In genomic region chr10:81601396-81601905, GRCm38 (mm10) we compare ENCODE assay signal across 8 mouse cellular contexts. TPM values are rescaled to one million over a fixed set of nuclear protein-coding genes. Genes with fewer than 3 reads are reported as not detected.
A peak's percentile ranks its signal among the peaks of the same experiment; 100 is the strongest.
DNase-seq lines count a peak whose midpoint lies in the region; ATAC-seq lines count a peak whose summit lies in the region.

No protein-coding gene starts in this region.

- H3K36me3 ChIP-seq in kidney, embryonic 15.5 days = no peaks in the 10 kb centered on the region
- H3K36me3 ChIP-seq in embryonic facial prominence, embryonic 10.5 days (replicated peaks) = no peaks in the 10 kb centered on the region
- H3K36me3 ChIP-seq in hindbrain, embryonic 16.5 days (ENCODE audit: control insufficient read depth, insufficient read depth, low read length) = no peaks in the 10 kb centered on the region
- H3K36me3 ChIP-seq in midbrain, embryonic 15.5 days (replicated peaks) = no peaks in the 10 kb centered on the region

- peaks cover 83% of the 10 kb centered on the region for H3K4me1 ChIP-seq in kidney, embryonic 15.5 days
- peaks cover 78% of the 10 kb centered on the region for H3K4me1 ChIP-seq in embryonic facial prominence, embryonic 10.5 days
- H3K4me1 ChIP-seq in hindbrain, embryonic 16.5 days (ENCODE audit: control insufficient read depth, insufficient read depth, low read depth, low read length) = peaks cover 33% of the 10 kb centered on the region
- peaks cover 58% of the 10 kb centered on the region for H3K4me1 ChIP-seq in midbrain, embryonic 15.5 days

- 17% methylated on average over 7 of the region's 7 CpGs for WGBS in kidney, embryonic 15.5 days
- 14% methylated on average over 7 of the region's 7 CpGs for WGBS in embryonic facial prominence, embryonic 10.5 days
- 25% methylated on average over 7 of the region's 7 CpGs for WGBS in hindbrain, embryonic 16.5 days
- 11% methylated on average over 7 of the region's 7 CpGs for WGBS in midbrain, embryonic 15.5 days

- peak overlapping the region; percentile 82 for H3K27ac ChIP-seq in kidney, embryonic 15.5 days
- peak overlapping the region; percentile 75 for H3K27ac ChIP-seq in embryonic facial prominence, embryonic 10.5 days (replicated peaks)
- H3K27ac ChIP-seq in hindbrain, embryonic 16.5 days (ENCODE audit: low read depth, low read length) = no peak overlapping the region
- H3K27ac ChIP-seq in midbrain, embryonic 15.5 days = no peak overlapping the region

- peak overlapping the region; percentile 30 for H3K4me3 ChIP-seq in kidney, embryonic 15.5 days (replicated peaks)
- peak overlapping the region; percentile 46 for H3K4me3 ChIP-seq in embryonic facial prominence, embryonic 10.5 days
- H3K4me3 ChIP-seq in hindbrain, embryonic 16.5 days (ENCODE audit: low read length) = peak overlapping the region; percentile 35; the same call in 1 of the 2 replicates
- no peak overlapping the region for H3K4me3 ChIP-seq in midbrain, embryonic 15.5 days

- H3K4me2 ChIP-seq in kidney, embryonic 15.5 days = peak overlapping the region; percentile 57
- peak overlapping the region; percentile 72 for H3K4me2 ChIP-seq in hindbrain, embryonic 16.5 days (ENCODE audit: low read length)
- peak overlapping the region; percentile 62 for H3K4me2 ChIP-seq in midbrain, embryonic 15.5 days

- no peak; the same call in 1 of the 2 replicates for ATAC-seq in kidney, embryonic 15.5 days (replicated peaks; ENCODE audit: low FRiP score)
- ATAC-seq in hindbrain, embryonic 16.5 days = no peak
- no peak for ATAC-seq in midbrain, embryonic 15.5 days (replicated peaks)

- H3K9me3 ChIP-seq in kidney, embryonic 15.5 days (replicated peaks) = no peaks in the 10 kb centered on the region
- H3K9me3 ChIP-seq in embryonic facial prominence, embryonic 10.5 days = no peaks in the 10 kb centered on the region
- no peaks in the 10 kb centered on the region for H3K9me3 ChIP-seq in hindbrain, embryonic 16.5 days (ENCODE audit: control insufficient read depth, low read length)
- H3K9me3 ChIP-seq in midbrain, embryonic 15.5 days = no peaks in the 10 kb centered on the region

- intact Hi-C loops in left cerebral cortex, postnatal 4 days (cut with DNase I) = loop anchor here (5.0 kb wide), 1 partner anchor 99 kb away; the partner anchor contains the start of gene S1pr4

- no peak for DNase-seq in kidney, postnatal 10 days
- DNase-seq in embryonic facial prominence, embryonic 10.5 days (ENCODE audit: low spot score) = no peak
- no peak for DNase-seq in left cerebral cortex, postnatal 4 days
- no peak for DNase-seq in layer of hippocampus, adult 18-20 months (ENCODE audit: low spot score in 2 of 2)
- no peak for DNase-seq in spleen, postnatal 36 days (ENCODE audit: low spot score in 2 of 2)

- no peaks in the 10 kb centered on the region for H3K27me3 ChIP-seq in kidney, embryonic 15.5 days
- peaks cover 52% of the 10 kb centered on the region for H3K27me3 ChIP-seq in embryonic facial prominence, embryonic 10.5 days (replicated peaks; ENCODE audit: low read depth, poor library complexity, severe bottlenecking)
- H3K27me3 ChIP-seq in hindbrain, embryonic 16.5 days (replicated peaks; ENCODE audit: control insufficient read depth, insufficient read depth, low read length) = peaks cover 4% of the 10 kb centered on the region
- peaks cover 18% of the 10 kb centered on the region; the same call in 1 of the 2 replicates for H3K27me3 ChIP-seq in midbrain, embryonic 15.5 days (replicated peaks)

- H3K9ac ChIP-seq in kidney, embryonic 15.5 days = no peak overlapping the region
- no peak overlapping the region for H3K9ac ChIP-seq in hindbrain, embryonic 16.5 days (ENCODE audit: low read depth, low read length)
- H3K9ac ChIP-seq in midbrain, embryonic 15.5 days = no peak overlapping the region

RNA-seq across cellular contexts. Expression of gene Tle6, which starts 0.6 kb away (rescaled TPM):
- polyA plus RNA-seq in kidney, embryonic 15.5 days (2015; fragmentation: Nextera tagmentation; extraction: Ambion mirVana) = 15.6 and 16.8 TPM in 2 replicates
- polyA plus RNA-seq in embryonic facial prominence, embryonic 10.5 days (2016; fragmentation: Nextera tagmentation; extraction: Ambion mirVana) = 7.1 and 8.2 TPM in 2 replicates
- polyA plus RNA-seq in hindbrain, embryonic 16.5 days (2015; fragmentation: Nextera tagmentation; extraction: Ambion mirVana) = 9.0 and 9.2 TPM in 2 replicates
- polyA plus RNA-seq in midbrain, embryonic 15.5 days (2015; fragmentation: Nextera tagmentation; extraction: Ambion mirVana) = 6.7 and 8.0 TPM in 2 replicates
- total RNA-seq in left cerebral cortex, postnatal 4 days (2021) = 1 to 10 TPM; 2.2 to 3.2 TPM
- 1 to 10 TPM; 2.6 to 4.1 TPM for total RNA-seq in layer of hippocampus, adult 18-20 months (2021)

RNA-seq across cellular contexts. Expression of gene BC025920, which starts 4.6 kb away (rescaled TPM):
- polyA plus RNA-seq in kidney, embryonic 15.5 days (2015; fragmentation: Nextera tagmentation; extraction: Ambion mirVana) = 0.62 and 0.84 TPM in 2 replicates
- 1.5 and 2.1 TPM in 2 replicates for polyA plus RNA-seq in embryonic facial prominence, embryonic 10.5 days (2016; fragmentation: Nextera tagmentation; extraction: Ambion mirVana)
- polyA plus RNA-seq in hindbrain, embryonic 16.5 days (2015; fragmentation: Nextera tagmentation; extraction: Ambion mirVana) = 1.6 and 2.3 TPM in 2 replicates
- polyA plus RNA-seq in midbrain, embryonic 15.5 days (2015; fragmentation: Nextera tagmentation; extraction: Ambion mirVana) = 1.8 and 2.0 TPM in 2 replicates
- total RNA-seq in left cerebral cortex, postnatal 4 days (2021) = 1 to 10 TPM; 2.5 to 2.7 TPM
- 1 to 10 TPM; 3.6 to 3.8 TPM for total RNA-seq in layer of hippocampus, adult 18-20 months (2021)

RNA-seq across cellular contexts. Expression of gene Sirt6, which starts 26.1 kb away (rescaled TPM):
- 40.0 and 42.8 TPM in 2 replicates for polyA plus RNA-seq in kidney, embryonic 15.5 days (2015; fragmentation: Nextera tagmentation; extraction: Ambion mirVana)
- polyA plus RNA-seq in embryonic facial prominence, embryonic 10.5 days (2016; fragmentation: Nextera tagmentation; extraction: Ambion mirVana) = 55.1 and 59.2 TPM in 2 replicates
- 35.8 and 46.0 TPM in 2 replicates for polyA plus RNA-seq in hindbrain, embryonic 16.5 days (2015; fragmentation: Nextera tagmentation; extraction: Ambion mirVana)
- 60.1 and 60.4 TPM in 2 replicates for polyA plus RNA-seq in midbrain, embryonic 15.5 days (2015; fragmentation: Nextera tagmentation; extraction: Ambion mirVana)
- 10 to 100 TPM; 37.4 to 38.1 TPM for total RNA-seq in left cerebral cortex, postnatal 4 days (2021)
- 10 to 100 TPM; 24.8 to 26.7 TPM for total RNA-seq in layer of hippocampus, adult 18-20 months (2021)

RNA-seq across cellular contexts. Expression of gene Ankrd24, which starts 26.9 kb away (rescaled TPM):
- 15.2 and 17.3 TPM in 2 replicates for polyA plus RNA-seq in kidney, embryonic 15.5 days (2015; fragmentation: Nextera tagmentation; extraction: Ambion mirVana)
- polyA plus RNA-seq in embryonic facial prominence, embryonic 10.5 days (2016; fragmentation: Nextera tagmentation; extraction: Ambion mirVana) = 5.3 and 7.3 TPM in 2 replicates
- polyA plus RNA-seq in hindbrain, embryonic 16.5 days (2015; fragmentation: Nextera tagmentation; extraction: Ambion mirVana) = 18.2 and 19.2 TPM in 2 replicates
- polyA plus RNA-seq in midbrain, embryonic 15.5 days (2015; fragmentation: Nextera tagmentation; extraction: Ambion mirVana) = 19.1 and 20.2 TPM in 2 replicates
- total RNA-seq in left cerebral cortex, postnatal 4 days (2021) = 10 to 100 TPM; 37.9 to 44.6 TPM
- total RNA-seq in layer of hippocampus, adult 18-20 months (2021) = 10 to 100 TPM; 36.9 to 37.8 TPM

RNA-seq across cellular contexts. Expression of gene Tle2, which starts 27.1 kb away (rescaled TPM):
- polyA plus RNA-seq in kidney, embryonic 15.5 days (2015; fragmentation: Nextera tagmentation; extraction: Ambion mirVana) = 39.3 and 45.6 TPM in 2 replicates
- polyA plus RNA-seq in embryonic facial prominence, embryonic 10.5 days (2016; fragmentation: Nextera tagmentation; extraction: Ambion mirVana) = 14.0 and 17.1 TPM in 2 replicates
- polyA plus RNA-seq in hindbrain, embryonic 16.5 days (2015; fragmentation: Nextera tagmentation; extraction: Ambion mirVana) = 40.9 and 50.2 TPM in 2 replicates
- 57.4 and 58.8 TPM in 2 replicates for polyA plus RNA-seq in midbrain, embryonic 15.5 days (2015; fragmentation: Nextera tagmentation; extraction: Ambion mirVana)
- total RNA-seq in left cerebral cortex, postnatal 4 days (2021) = 10 to 100 TPM; 34.0 to 44.5 TPM
- total RNA-seq in layer of hippocampus, adult 18-20 months (2021) = 10 to 100 TPM; 31.6 to 31.8 TPM

Comparison
In these comparisons a context has a peak if more than half of its experiments do, and no peak if none do; other contexts are left out.
1. H3K27ac ChIP-seq: peak in kidney, embryonic 15.5 days (single experiment) and embryonic facial prominence, embryonic 10.5 days (single experiment); none in hindbrain, embryonic 16.5 days (single experiment) and midbrain, embryonic 15.5 days (single experiment).
2. Peak in every context shown above with its lines, with median percentiles within 50 percentile points of each other: H3K4me2 ChIP-seq.